Mouse (Mus musculus): ENCODE measurements around the gene Gm973.

DNA sequence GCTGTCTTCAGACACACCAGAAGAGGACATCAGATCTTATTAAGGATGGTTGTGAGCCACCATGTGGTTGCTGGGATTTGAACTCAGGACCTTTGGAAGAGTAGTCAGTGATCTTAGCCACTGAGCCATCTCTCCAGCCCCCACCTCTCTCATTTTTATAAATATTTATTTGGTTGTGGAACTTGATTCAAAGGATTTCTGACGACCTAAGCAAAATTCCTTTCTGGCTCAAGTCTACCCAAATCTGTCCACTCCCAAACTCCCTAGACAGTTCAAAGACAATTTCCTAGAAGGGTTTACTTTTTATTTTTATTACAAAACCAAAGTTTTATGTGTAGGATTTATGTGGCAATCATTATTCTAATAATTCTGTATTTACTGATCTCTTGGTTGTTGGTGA is 73.2 kb downstream of the Gm973 start:
- no peak for TF ChIP-seq POLR2A (IDR thresholded peaks at IDR 0.05; ENCODE audit: borderline replicate concordance, insufficient read depth, low read length)
- no peak for TF ChIP-seq CTCF (IDR thresholded peaks at IDR 0.05; ENCODE audit: borderline replicate concordance, insufficient read depth, low read depth, low read length)

All from cerebellum, adult 2 months (tissue).